Mouse (Mus musculus) heart, adult 2 months (tissue): ENCODE measurements around the gene Dph2. TPM values are rescaled to one million over a fixed set of nuclear protein-coding genes. Genes with fewer than 3 reads are reported as not detected.

Experiments used
- DNase-seq, 2 experiments: peaks; one replicate each; pipeline ENCODE4 v3.0.0; 2021
- H3K27ac ChIP-seq: fragments of 200-600 bp; 2 replicates; pipeline ENCODE4 v1.8.1; 2022
- H3K27me3 ChIP-seq: fragments of 200-500 bp; 2 replicates; pipeline ENCODE4 v1.6.1; 2012; ENCODE audit warnings: mild to moderate bottlenecking, low read length, inconsistent platforms, mixed read lengths; ENCODE audit not compliant: control insufficient read depth, insufficient read depth
- H3K36me3 ChIP-seq: fragments of 200-500 bp; 2 replicates; pipeline ENCODE4 v1.6.1; 2012; ENCODE audit warnings: low read length, inconsistent platforms; ENCODE audit not compliant: control insufficient read depth, insufficient read depth
- H3K4me1 ChIP-seq: fragments of 200-500 bp; 2 replicates; pipeline ENCODE4 v1.6.1; 2011; ENCODE audit warnings: low read length; ENCODE audit not compliant: control insufficient read depth, insufficient read depth
- H3K4me3 ChIP-seq: fragments of 200-600 bp; 2 replicates; pipeline ENCODE4 v1.8.1; 2022
- H3K79me2 ChIP-seq: fragments of 200-500 bp; replicated peaks from 2 replicates; pipeline ENCODE4 v1.6.1; 2012; ENCODE audit warnings: mild to moderate bottlenecking, inconsistent platforms, low read length, moderate library complexity, mixed read lengths; ENCODE audit not compliant: control insufficient read depth, insufficient read depth
- H3K9ac ChIP-seq: fragments of 200-500 bp; 2 replicates; pipeline ENCODE4 v1.6.1; 2012; ENCODE audit warnings: low read depth, mild to moderate bottlenecking, control low read depth, inconsistent platforms, low read length, mixed read lengths
- CTCF ChIP-seq: fragments of 200-600 bp; IDR thresholded peaks from 2 replicates; pipeline ENCODE4 v1.8.1; 2022; ENCODE audit warnings: antibody characterized with exemption, mild to moderate bottlenecking, moderate library complexity
- EP300 ChIP-seq: fragments of 200-500 bp; IDR thresholded peaks from 2 replicates; pipeline ENCODE4 v1.6.1; 2011; ENCODE audit warnings: low read depth, low read length, control low read depth; ENCODE audit not compliant: insufficient read depth
- POLR2A ChIP-seq: fragments of 200-500 bp; IDR thresholded peaks from 2 replicates; pipeline ENCODE4 v1.6.1; 2011; ENCODE audit warnings: mild to moderate bottlenecking, low read depth, low read length, control low read depth; ENCODE audit not compliant: insufficient read depth
- WGBS: fragments of 180-500 bp; shearing (Covaris S2); methylation state at CpG from one replicate; pipeline ENCODE4 v1.1.7; 2018; 5-methylcytosine and 5-hydroxymethylcytosine counted together
- intact Hi-C: fragments of 180-260 bp; cut with DNase I; formaldehyde crosslinking; loops from one replicate; pipeline ENCODE4 v1.15.1; 2025
- polyA plus RNA-seq: library from polyadenylated mRNA; depleted of rRNA; stranded (reverse); fragments of >200 nt; gene quantifications from 2 replicates; pipeline ENCODE4 v1.2.3, GENCODE M21; 2012
- total RNA-seq, 2 experiments: library from RNA; stranded (reverse); gene quantifications; 2 replicates each; pipeline ENCODE4 v1.2.3; 2021

Dph2 gene
- total and polyA plus RNA-seq, 3 experiments = 3.0 to 7.3 (median 3.9) TPM

DNA sequence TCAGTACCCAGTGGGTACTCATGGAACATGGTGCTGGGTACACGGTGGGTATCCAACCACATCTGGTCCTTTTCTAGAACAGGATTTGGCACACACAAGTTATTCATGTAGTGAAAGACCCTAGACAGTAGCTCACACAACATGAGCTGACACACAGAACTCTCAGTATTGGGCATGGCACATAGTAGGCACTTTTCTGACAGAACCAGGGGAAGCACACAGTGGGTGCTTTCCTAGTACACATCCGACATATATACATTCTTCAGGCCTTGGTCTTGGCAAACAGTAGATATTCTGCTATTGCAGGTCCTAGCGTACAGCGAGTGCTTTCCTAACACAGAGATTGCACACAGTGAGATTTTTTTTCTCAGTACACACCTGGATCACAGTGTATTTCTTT is 45.6 kb downstream of the Dph2 start:
- H3K4me1 ChIP-seq = peaks cover 1% of the 10 kb centered on the region; the same call in 1 of the 2 replicates
- no peak overlapping the region for H3K27ac ChIP-seq
- H3K36me3 ChIP-seq = no peaks in the 10 kb centered on the region
- no peaks in the 10 kb centered on the region for H3K27me3 ChIP-seq
- TF ChIP-seq CTCF (no peak), POLR2A (no peak), EP300 (no peak)
- 96% methylated on average over 4 of the region's 4 CpGs for WGBS
- no peak for DNase-seq
- intact Hi-C loops = no loop called here
- no peak overlapping the region for H3K4me3 ChIP-seq
- H3K9ac ChIP-seq = no peak overlapping the region
- no peaks in the 10 kb centered on the region for H3K79me2 ChIP-seq

DNA sequence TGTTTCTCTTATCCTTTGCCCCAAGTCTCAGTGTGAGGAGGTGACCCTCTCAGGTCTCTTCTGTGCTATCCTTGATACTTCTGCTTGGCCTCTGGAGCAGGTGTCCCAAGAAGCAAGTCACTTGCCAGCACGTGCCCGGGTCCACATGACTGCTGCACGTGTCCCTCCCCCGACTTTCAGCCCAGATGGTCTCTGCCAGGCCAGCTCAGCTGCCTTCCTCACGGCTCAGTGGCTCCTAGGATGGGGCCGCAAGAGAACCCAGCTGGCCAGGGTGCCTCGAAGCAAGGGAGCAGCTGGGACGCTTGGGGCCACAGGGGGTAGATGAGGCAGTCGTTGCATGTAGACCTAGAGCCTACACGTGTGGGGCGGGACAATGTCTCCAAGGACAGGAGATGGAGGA is 46.5 kb downstream of the Dph2 start:
- no peak overlapping the region for H3K27ac ChIP-seq
- DNase-seq = no peak
- no peaks in the 10 kb centered on the region for H3K36me3 ChIP-seq
- H3K4me3 ChIP-seq = no peak overlapping the region
- H3K9ac ChIP-seq = no peak overlapping the region
- no peak for TF ChIP-seq CTCF
- TF ChIP-seq EP300 = no peak
- TF ChIP-seq POLR2A = no peak
- intact Hi-C loops = no loop called here
- 86% methylated on average over 11 of the region's 11 CpGs for WGBS
- no peaks in the 10 kb centered on the region for H3K4me1 ChIP-seq
- no peaks in the 10 kb centered on the region for H3K79me2 ChIP-seq
- no peaks in the 10 kb centered on the region; the same call in 1 of the 2 replicates for H3K27me3 ChIP-seq

DNA sequence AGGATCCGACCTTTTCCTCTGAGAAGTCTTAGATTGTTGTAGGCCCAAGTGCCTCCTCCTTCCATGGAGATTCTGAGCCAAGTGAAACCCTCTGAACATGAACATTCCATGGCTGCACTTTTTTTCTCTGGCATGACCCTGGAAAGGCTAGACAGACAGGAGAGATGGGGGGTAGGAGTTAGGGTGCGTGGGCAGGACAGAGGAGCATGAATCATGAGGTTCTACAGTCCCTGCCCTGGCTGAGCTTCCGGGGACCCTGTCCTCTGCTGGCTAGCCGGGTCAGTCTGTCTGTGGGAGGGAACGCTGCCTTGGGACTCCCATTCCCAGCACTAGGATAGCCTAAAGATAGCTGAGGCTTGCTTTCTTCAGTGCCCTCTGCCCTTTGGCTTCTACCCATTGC is 47.4 kb downstream of the Dph2 start:
- no peaks in the 10 kb centered on the region for H3K4me1 ChIP-seq
- H3K27me3 ChIP-seq = no peaks in the 10 kb centered on the region; the same call in 1 of the 2 replicates
- TF ChIP-seq CTCF (no peak), EP300 (no peak), POLR2A (no peak)
- no peaks in the 10 kb centered on the region for H3K79me2 ChIP-seq
- intact Hi-C loops = no loop called here
- H3K9ac ChIP-seq = no peak overlapping the region
- WGBS = 79% methylated on average over 5 of the region's 5 CpGs
- H3K36me3 ChIP-seq = no peaks in the 10 kb centered on the region
- no peak for DNase-seq
- H3K4me3 ChIP-seq = no peak overlapping the region
- no peak overlapping the region for H3K27ac ChIP-seq

DNA sequence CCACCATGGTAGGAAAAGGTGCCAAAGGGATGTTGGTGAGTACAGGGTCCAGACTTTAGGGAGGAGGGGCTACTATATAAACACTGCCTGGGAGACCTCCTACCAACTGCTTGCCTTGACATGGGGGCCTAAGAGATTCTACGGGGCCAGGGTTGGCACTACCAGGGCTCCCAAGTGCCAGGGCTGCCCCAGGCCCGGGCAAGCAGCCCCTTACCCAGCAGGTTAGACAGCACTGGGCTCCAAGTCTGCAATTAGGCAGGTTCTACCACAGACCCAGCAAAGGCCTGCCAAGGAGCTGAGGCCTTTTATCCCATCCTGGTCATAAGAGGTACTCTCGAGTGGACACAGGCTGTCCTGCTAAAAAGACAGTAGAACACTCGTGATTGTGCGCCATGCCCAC is 48.7 kb downstream of the Dph2 start:
- no peaks in the 10 kb centered on the region; the same call in 1 of the 2 replicates for H3K27me3 ChIP-seq
- no peak for DNase-seq
- H3K4me3 ChIP-seq = no peak overlapping the region
- 82% methylated on average over 5 of the region's 5 CpGs for WGBS
- no peaks in the 10 kb centered on the region for H3K4me1 ChIP-seq
- no peak overlapping the region for H3K9ac ChIP-seq
- intact Hi-C loops = no loop called here
- H3K79me2 ChIP-seq = no peaks in the 10 kb centered on the region
- TF ChIP-seq EP300 (no peak), CTCF (no peak), POLR2A (no peak)
- H3K36me3 ChIP-seq = no peaks in the 10 kb centered on the region
- no peak overlapping the region for H3K27ac ChIP-seq

DNA sequence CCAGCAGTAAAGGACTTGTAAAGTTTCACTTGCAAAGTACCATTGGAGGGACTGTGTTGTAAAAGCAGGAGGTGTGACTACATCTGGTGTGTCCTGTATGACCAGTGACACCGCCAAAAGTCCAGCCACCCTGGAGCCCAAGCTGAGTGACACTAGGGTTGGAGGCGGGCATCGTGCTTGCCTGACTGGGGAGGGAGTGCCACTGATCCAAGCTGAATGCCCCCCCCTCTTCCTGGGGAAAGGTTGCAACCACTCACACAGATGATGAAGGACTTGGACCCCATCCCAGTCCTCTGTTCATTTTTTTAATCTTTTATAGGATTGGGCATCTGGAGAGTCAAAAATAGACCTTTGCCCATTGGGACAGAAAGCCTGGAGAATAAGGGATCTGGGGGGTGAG is 50.3 kb downstream of the Dph2 start:
- H3K9ac ChIP-seq = no peak overlapping the region

DNA sequence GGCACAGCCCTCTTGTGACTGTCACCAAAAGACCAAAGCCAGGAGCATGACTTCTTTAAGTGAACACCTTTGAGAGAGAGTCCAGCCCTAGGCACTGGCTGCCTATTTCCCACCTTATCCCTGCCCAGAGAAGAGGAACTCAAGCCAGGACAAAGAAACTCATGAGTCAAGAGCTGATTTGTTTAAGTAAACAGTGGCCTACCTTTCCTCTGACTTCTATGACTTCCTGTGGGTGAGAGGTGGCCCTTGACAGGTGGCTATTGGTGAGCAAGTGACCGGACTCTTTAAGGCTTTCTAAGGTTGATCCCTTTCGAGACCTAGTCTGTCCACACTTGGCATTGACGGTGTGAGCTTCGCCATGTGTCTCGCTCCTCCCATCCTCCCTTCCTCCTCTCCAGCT is 51.0 kb downstream of the Dph2 start:
- Histone ChIP-seq H3K27me3 (no peaks in the 10 kb centered on the region; the same call in 1 of the 2 replicates), H3K36me3 (no peaks in the 10 kb centered on the region), H3K4me3 (no peak overlapping the region), H3K9ac (no peak overlapping the region), H3K27ac (no peak overlapping the region), H3K79me2 (no peaks in the 10 kb centered on the region), H3K4me1 (no peaks in the 10 kb centered on the region)
- intact Hi-C loops = no loop called here
- DNase-seq = no peak
- WGBS = 93% methylated on average over 5 of the region's 5 CpGs
- TF ChIP-seq POLR2A (no peak), EP300 (no peak), CTCF (no peak)

More for the DNA sequence above, 50.3 kb downstream of the Dph2 start:
- DNase-seq = no peak
- Histone ChIP-seq H3K27me3 (no peaks in the 10 kb centered on the region; the same call in 1 of the 2 replicates), H3K4me3 (no peak overlapping the region), H3K27ac (no peak overlapping the region), H3K79me2 (no peaks in the 10 kb centered on the region), H3K36me3 (no peaks in the 10 kb centered on the region), H3K4me1 (no peaks in the 10 kb centered on the region)
- no peak for TF ChIP-seq EP300
- no peak for TF ChIP-seq CTCF
- TF ChIP-seq POLR2A = no peak
- WGBS = 68% methylated on average over 3 of the region's 3 CpGs
- intact Hi-C loops = no loop called here
